In genomic region chr6:55880886-55881285, GRCm38 (mm10) we compare ENCODE assay signal across 14 mouse cellular contexts. TPM values are rescaled to one million over a fixed set of nuclear protein-coding genes. Genes with fewer than 3 reads are reported as not detected.
DNase-seq lines count a peak whose midpoint lies in the region; ATAC-seq and TF ChIP-seq lines count a peak whose summit lies in the region.
"Had no signal": no experiment of that assay in that cellular context is flagged by ENCODE, and none has a peak within 500 bp of the region (broad histone marks: within the 10 kb centered on the region; RNA-seq: fewer than 3 reads in every experiment).

No protein-coding gene starts in this region.

- H3K9ac ChIP-seq in forebrain, embryonic 15.5 days (replicated peaks): no peak overlapping the region

- no peaks in the 10 kb centered on the region for H3K36me3 ChIP-seq in forebrain, embryonic 15.5 days

- TF ChIP-seq CTCF in lung, adult 2 months (IDR thresholded peaks at IDR 0.05; ENCODE audit: insufficient read depth, low read length): no peak

- no peak overlapping the region for H3K4me2 ChIP-seq in forebrain, embryonic 15.5 days (replicated peaks)

- TF ChIP-seq POLR2A in lung, adult 2 months (IDR thresholded peaks at IDR 0.05; ENCODE audit: borderline replicate concordance, extremely low read depth, low read depth, low read length): no peak

- H3K4me3 ChIP-seq in lung, adult 2 months (replicated peaks; ENCODE audit: extremely low read depth, low read depth, low read length): no peak overlapping the region
- H3K4me3 ChIP-seq in forebrain, embryonic 15.5 days: no peak overlapping the region

- no peaks in the 10 kb centered on the region for H3K4me1 ChIP-seq in lung, adult 2 months (ENCODE audit: control insufficient read depth, insufficient read depth, low read length)
- H3K4me1 ChIP-seq in forebrain, embryonic 15.5 days: peaks cover 23% of the 10 kb centered on the region

- no peaks in the 10 kb centered on the region for H3K27me3 ChIP-seq in forebrain, embryonic 15.5 days
- H3K27me3 ChIP-seq: Patski had no signal

- peak; percentile 5 to 6 for DNase-seq in cerebellum, postnatal 25 days
- no peak for DNase-seq in cerebellum, adult 11 months
- DNase-seq in lung, adult 2 months: peak; percentile 5
- DNase-seq in lung, postnatal 10 days: no peak
- peak; percentile 65 for DNase-seq in Muller cell, postnatal 12 days (ENCODE audit: inconsistent ontology term)
- DNase-seq in kidney, postnatal 14 days: no peak
- DNase-seq in adrenal gland, adult 8-10 months: no peak
- DNase-seq: B cell, adult 2 months; gastrocnemius, postnatal 36 days; kidney, adult 2 months had no signal

- 26% methylated on average over 3 of the region's 3 CpGs for WGBS in lung, adult 2 months
- WGBS in forebrain, embryonic 15.5 days: 11% methylated on average over 3 of the region's 3 CpGs

- no peaks in the 10 kb centered on the region for H3K9me3 ChIP-seq in forebrain, embryonic 15.5 days

- no peak; the same call in 1 of the 2 replicates for ATAC-seq in forebrain, embryonic 15.5 days (replicated peaks)
- ATAC-seq: Patski had no signal

- peak overlapping the region; percentile 87 for H3K27ac ChIP-seq in forebrain, embryonic 15.5 days (replicated peaks)

RNA-seq across cellular contexts. Expression of gene Itprid1, which starts 44.2 kb away (rescaled TPM):
- polyA plus RNA-seq in lung, adult 2 months (2012; rRNA removed): 1.9 and 3.0 TPM in 2 replicates
- polyA plus RNA-seq in forebrain, embryonic 15.5 days (2015; fragmentation: Nextera tagmentation; extraction: Ambion mirVana): 2.2 and 2.8 TPM in 2 replicates
- under 1 TPM in 2 of 4 experiments, not detected in 2; 0.09 to 0.31 TPM for total RNA-seq in adrenal gland, adult 8-10 months (2022)
- total RNA-seq: gastrocnemius, postnatal 36 days had no signal
- polyA plus RNA-seq: heart, postnatal 0 days; kidney, adult 2 months; liver, embryonic 16.5 days; Patski had no signal

Comparison
In these comparisons a context has a peak if more than half of its experiments do, and no peak if none do; other contexts are left out.
1. DNase-seq: peak in cerebellum, postnatal 25 days (2 of 2), lung, adult 2 months (single experiment) and Muller cell, postnatal 12 days (single experiment); none in cerebellum, adult 11 months (single experiment), lung, postnatal 10 days (single experiment), kidney, postnatal 14 days (single experiment) and adrenal gland, adult 8-10 months (single experiment).